Mouse (Mus musculus) intestine, embryonic 14.5 days (tissue): ENCODE measurements around the gene Abhd13. TPM values are rescaled to one million over a fixed set of nuclear protein-coding genes. Genes with fewer than 3 reads are reported as not detected.

Source experiments
- ATAC-seq: fragments of 200-750 bp; cut with Nextera tagmentation; replicated peaks from 2 replicates; pipeline ENCODE4 v1.8.0; 2017; ENCODE audit warnings: low read depth, moderate number of reproducible peaks, moderate TSS enrichment, moderate library complexity; ENCODE audit not compliant: low FRiP score, low TSS enrichment
- DNase-seq: peaks from one replicate; pipeline ENCODE4 v3.0.0-alpha.2; 2018; ENCODE audit warnings: low spot score
- H3K27ac ChIP-seq: fragments of 300-500 bp; sonication (generic); 2 replicates; pipeline ENCODE4 v1.5.1; 2014; ENCODE audit warnings: low read depth, mild to moderate bottlenecking, control low read depth
- H3K27me3 ChIP-seq: fragments of 300-500 bp; sonication (generic); replicated peaks from 2 replicates; pipeline ENCODE4 v1.6.1; 2014; ENCODE audit warnings: low read length, control low read depth; ENCODE audit not compliant: control insufficient read depth, insufficient read depth
- H3K36me3 ChIP-seq: fragments of 300-500 bp; sonication (generic); 2 replicates; pipeline ENCODE4 v1.6.1; 2014; ENCODE audit warnings: low read length, control low read depth; ENCODE audit not compliant: control insufficient read depth, insufficient read depth
- H3K4me1 ChIP-seq: fragments of 300-500 bp; sonication (generic); replicated peaks from 2 replicates; pipeline ENCODE4 v1.6.1; 2014; ENCODE audit warnings: low read length, control low read depth, mixed read lengths; ENCODE audit not compliant: control insufficient read depth, insufficient read depth
- H3K4me2 ChIP-seq: fragments of 300-500 bp; sonication (generic); 2 replicates; pipeline ENCODE4 v1.6.1; 2014; ENCODE audit warnings: low read length
- H3K4me3 ChIP-seq: fragments of 300-500 bp; sonication (generic); 2 replicates; pipeline ENCODE4 v1.5.1; 2014; ENCODE audit warnings: low read depth, low read length, control low read depth, mixed read lengths
- H3K9ac ChIP-seq: fragments of 300-500 bp; sonication (generic); 2 replicates; pipeline ENCODE4 v1.6.1; 2014; ENCODE audit warnings: mild to moderate bottlenecking, low read length
- H3K9me3 ChIP-seq: fragments of 300-500 bp; sonication (generic); 2 replicates; pipeline ENCODE4 v1.6.1; 2016; ENCODE audit warnings: low read length, control low read depth; ENCODE audit not compliant: control insufficient read depth
- WGBS: fragments of 180-500 bp; shearing (Covaris S2); extraction: QIAGEN DNeasy Blood & Tissue Kit; methylation state at CpG from one replicate; pipeline ENCODE4 v1.1.7; 2014; 5-methylcytosine and 5-hydroxymethylcytosine counted together
- polyA plus RNA-seq: library from polyadenylated mRNA; unstranded; fragments of >200 nt; fragmentation: Nextera tagmentation; extraction: Ambion mirVana; gene quantifications from 2 replicates; pipeline ENCODE4 v1.2.1, GENCODE M21; 2014

Gene Abhd13
- polyA plus RNA-seq, 1 experiment from 2014 or later = 20.4 TPM

DNA sequence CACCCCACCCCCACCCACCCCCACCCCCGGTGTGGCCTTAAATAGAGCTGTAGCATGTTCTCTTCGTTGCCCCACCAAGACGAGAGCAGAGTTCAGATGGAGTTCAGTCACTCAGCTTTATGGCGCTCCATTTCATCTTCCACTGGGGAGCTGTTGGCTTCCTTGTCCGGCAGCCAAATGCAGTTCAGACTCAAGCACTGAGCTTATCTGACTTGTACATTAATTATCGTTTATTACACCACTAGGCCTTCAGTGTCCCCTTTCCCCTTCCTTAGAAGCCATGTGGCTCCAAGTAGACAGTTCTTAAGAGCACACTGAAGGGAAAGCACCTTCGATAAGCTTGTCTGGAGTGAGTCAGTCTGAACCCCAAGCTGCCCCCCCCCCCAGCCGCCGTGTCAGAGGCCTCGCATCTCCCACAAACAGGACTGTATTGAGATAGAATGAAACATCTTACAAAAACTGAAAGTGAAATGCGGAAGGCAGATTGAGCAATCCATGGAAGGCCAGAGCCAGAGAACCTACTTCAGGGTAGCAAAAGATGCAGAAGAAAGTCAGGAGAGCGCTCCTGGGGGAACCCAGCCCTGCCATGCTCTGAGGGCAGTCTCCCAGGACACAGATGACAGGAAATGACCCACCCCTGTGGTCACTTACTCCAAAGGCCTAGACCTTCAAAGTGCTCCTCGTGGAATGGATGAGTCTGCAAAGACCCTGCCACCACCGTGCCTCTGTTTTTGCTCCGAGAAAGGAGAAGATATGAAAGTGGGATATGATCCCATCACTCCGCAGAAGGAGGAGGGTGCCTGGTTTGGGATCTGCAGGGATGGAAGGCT lies 28.9 kb downstream of the Abhd13 start, which contains the start of gene Tnfsf13b:
TSS of gene Tnfsf13b (plus strand) at position 312 of the 830 bp plus-strand sequence.
- Histone ChIP-seq H3K4me1 (peaks cover 8% of the 10 kb centered on the region), H3K9ac (no peak within 1 kb of the TSS), H3K9me3 (no peaks in the 10 kb centered on the region), H3K27me3 (no peaks in the 10 kb centered on the region), H3K4me3 (peak within 1 kb of the TSS; percentile 25), H3K27ac (no peak within 1 kb of the TSS), H3K36me3 (no peaks in the 10 kb centered on the region), H3K4me2 (peak within 1 kb of the TSS; percentile 72)
- peak; percentile 53 for DNase-seq
- peak; percentile 77 for ATAC-seq
- 52% methylated on average over 16 of the region's 16 CpGs for WGBS

GRCm38 (mm10) chr8:10006986-10007659 lies 29.6 kb downstream of the Abhd13 start:
- Histone ChIP-seq H3K9ac (no peak overlapping the region), H3K27ac (no peak overlapping the region), H3K4me1 (peaks cover 8% of the 10 kb centered on the region), H3K4me2 (peak overlapping the region; percentile 72), H3K27me3 (no peaks in the 10 kb centered on the region), H3K36me3 (no peaks in the 10 kb centered on the region), H3K9me3 (no peaks in the 10 kb centered on the region), H3K4me3 (peak overlapping the region; percentile 25)
- ATAC-seq (0 out of 2 replicates have a peak, but pooled peaks have one; percentile 37), DNase-seq (peak; percentile 70)
- WGBS = 5% methylated on average over 29 of the region's 29 CpGs

- Histone ChIP-seq H3K27me3 (no peaks in the 10 kb centered on the region), H3K27ac (no peak overlapping the region), H3K4me2 (peak overlapping the region; percentile 72), H3K4me1 (peaks cover 8% of the 10 kb centered on the region), H3K9ac (no peak overlapping the region), H3K9me3 (no peaks in the 10 kb centered on the region), H3K4me3 (peak overlapping the region; percentile 25), H3K36me3 (no peaks in the 10 kb centered on the region)
- WGBS = 38% methylated on average over 6 of the region's 6 CpGs
- DNase-seq (no peak), ATAC-seq (no peak)
Observed at GRCm38 (mm10) chr8:10007660-10008028, 30.1 kb downstream of the Abhd13 start.

- peak; percentile 13 for DNase-seq
- H3K4me3 ChIP-seq = no peak overlapping the region
- H3K27ac ChIP-seq = no peak overlapping the region
- no peaks in the 10 kb centered on the region for H3K9me3 ChIP-seq
- 85% methylated on average over 1 of the region's 1 CpGs for WGBS
- ATAC-seq = no peak
- no peak overlapping the region for H3K4me2 ChIP-seq
- H3K27me3 ChIP-seq = no peaks in the 10 kb centered on the region
- peaks cover 5% of the 10 kb centered on the region; the same call in 1 of the 2 replicates for H3K4me1 ChIP-seq
- H3K36me3 ChIP-seq = no peaks in the 10 kb centered on the region
- no peak overlapping the region for H3K9ac ChIP-seq
Observed at GRCm38 (mm10) chr8:10016252-10016651, 38.7 kb downstream of the Abhd13 start.

DNA sequence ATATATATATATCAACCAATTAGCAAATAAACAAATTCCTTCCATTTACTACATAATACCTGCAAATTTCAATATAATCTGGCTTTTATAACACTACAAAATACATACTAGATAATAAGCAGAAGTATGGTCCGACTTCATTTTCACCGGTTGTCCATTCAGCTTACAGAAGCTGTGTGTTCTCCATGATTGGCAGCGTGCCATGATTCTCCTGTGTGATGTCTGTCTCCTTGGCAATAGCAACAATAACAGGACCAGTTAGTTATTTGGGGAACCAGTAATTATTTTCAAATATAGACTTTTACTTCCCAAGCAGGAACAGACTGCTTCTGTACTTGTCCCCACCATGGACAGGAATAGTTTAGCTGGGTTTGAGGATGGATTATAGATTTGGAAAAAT lies 39.7 kb downstream of the Abhd13 start:
- peak; percentile 44 for DNase-seq
- Histone ChIP-seq H3K9ac (no peak overlapping the region), H3K4me3 (no peak overlapping the region), H3K4me2 (no peak overlapping the region), H3K36me3 (no peaks in the 10 kb centered on the region), H3K9me3 (no peaks in the 10 kb centered on the region), H3K27ac (peak overlapping the region; percentile 77; the same call in 1 of the 2 replicates), H3K27me3 (no peaks in the 10 kb centered on the region), H3K4me1 (peaks cover 5% of the 10 kb centered on the region; the same call in 1 of the 2 replicates)
- WGBS = 49% methylated on average over 3 of the region's 3 CpGs
- no peak for ATAC-seq

DNA sequence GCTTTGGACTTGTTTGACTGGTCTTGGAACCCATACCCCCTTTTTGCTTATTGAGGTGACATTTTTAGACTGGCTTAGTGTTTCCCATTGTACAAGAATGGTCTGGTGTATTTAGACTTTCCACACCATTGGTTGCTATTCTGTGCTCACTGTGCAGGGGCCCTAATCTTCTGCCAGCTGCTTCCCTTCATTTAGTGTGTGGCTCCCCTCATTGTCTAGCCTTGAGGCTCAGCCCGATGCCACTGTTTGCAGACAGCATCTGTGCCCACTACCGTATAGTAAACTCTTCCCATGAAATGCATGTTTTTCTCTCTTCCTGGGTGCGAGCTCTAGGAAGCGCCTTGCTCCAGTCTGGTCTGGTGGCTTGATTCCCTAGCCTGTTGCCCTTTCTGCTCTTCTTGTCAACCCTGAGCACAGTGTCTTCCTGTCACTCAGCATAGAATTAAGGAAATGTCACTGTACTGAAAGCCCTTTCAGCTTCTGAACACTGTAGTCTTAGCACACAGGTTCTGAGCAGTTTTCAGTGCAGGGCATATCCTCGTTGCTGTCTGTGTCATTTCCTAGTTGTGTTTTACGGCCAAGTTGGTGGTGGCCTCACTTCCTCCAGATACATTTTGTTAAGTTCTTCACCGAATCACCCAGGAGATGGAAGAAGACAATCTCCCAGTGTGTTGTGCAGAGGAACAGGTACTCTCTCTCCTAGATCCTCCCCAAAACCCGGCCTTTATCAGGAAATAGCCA lies 53.0 kb downstream of the Abhd13 start:
- 78% methylated on average over 8 of the region's 8 CpGs for WGBS
- ATAC-seq = no peak
- H3K4me3 ChIP-seq = no peak overlapping the region

GRCm38 (mm10) chr8:10031177-10031576 lies 53.7 kb downstream of the Abhd13 start:
- WGBS = 79% methylated on average over 9 of the region's 9 CpGs
- H3K4me1 ChIP-seq = no peaks in the 10 kb centered on the region
- no peak overlapping the region for H3K4me2 ChIP-seq
- no peaks in the 10 kb centered on the region for H3K36me3 ChIP-seq
- no peak for ATAC-seq
- H3K27me3 ChIP-seq = no peaks in the 10 kb centered on the region
- no peaks in the 10 kb centered on the region for H3K9me3 ChIP-seq
- DNase-seq = no peak
- no peak overlapping the region for H3K4me3 ChIP-seq
- H3K27ac ChIP-seq = no peak overlapping the region
- H3K9ac ChIP-seq = no peak overlapping the region

More for the DNA sequence above, 53.0 kb downstream of the Abhd13 start:
- Histone ChIP-seq H3K4me2 (no peak overlapping the region), H3K36me3 (no peaks in the 10 kb centered on the region), H3K4me1 (no peaks in the 10 kb centered on the region), H3K27ac (no peak overlapping the region), H3K27me3 (no peaks in the 10 kb centered on the region), H3K9ac (no peak overlapping the region), H3K9me3 (no peaks in the 10 kb centered on the region)
- DNase-seq = no peak

DNA sequence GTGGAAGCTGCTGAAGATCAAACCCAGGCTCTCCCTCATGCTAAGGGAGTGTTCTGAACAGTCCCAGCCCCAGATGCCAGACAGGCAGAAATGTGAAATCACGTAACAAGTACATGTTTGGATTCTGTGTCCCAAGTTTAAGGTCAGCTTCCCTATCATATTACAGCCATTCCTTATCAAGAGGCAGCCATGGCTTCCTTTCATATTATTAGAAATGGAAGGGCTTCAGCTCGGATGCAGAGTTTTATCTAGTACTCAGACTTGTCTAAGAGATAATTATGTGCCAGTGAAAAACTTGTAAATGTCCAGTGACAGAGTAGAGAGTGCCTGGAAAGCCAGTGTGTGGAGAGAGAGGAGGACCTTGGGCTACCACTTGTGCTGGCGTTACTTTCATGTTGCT lies 63.4 kb downstream of the Abhd13 start:
- Histone ChIP-seq H3K36me3 (no peaks in the 10 kb centered on the region), H3K27me3 (no peaks in the 10 kb centered on the region), H3K9me3 (no peaks in the 10 kb centered on the region), H3K4me1 (no peaks in the 10 kb centered on the region), H3K27ac (no peak overlapping the region), H3K4me2 (no peak overlapping the region), H3K4me3 (no peak overlapping the region), H3K9ac (no peak overlapping the region)
- WGBS = 61% methylated on average over 3 of the region's 3 CpGs
- DNase-seq (no peak), ATAC-seq (no peak)
